Mouse (Mus musculus) CD4-positive, CD25-positive, alpha-beta regulatory T cell, adult 9 weeks (primary cell): ENCODE results near the gene Fbxw13. TPM values are rescaled to one million over a fixed set of nuclear protein-coding genes. Genes with fewer than 3 reads are reported as not detected.

Experiments used
- polyA plus RNA-seq: library from polyadenylated mRNA; unstranded; fragments of 100-300 nt; shearing (Covaris generic); gene quantifications from one replicate; pipeline ENCODE4 v1.2.1, GENCODE M21; 2017

Fbxw13 gene
- polyA plus RNA-seq, result not detected

GRCm38 (mm10) chr9:109195875-109196274 lies at the start of gene Fbxw13:
Gene Fbxw13, minus strand, starts transcription at chr9:109195975.

DNA sequence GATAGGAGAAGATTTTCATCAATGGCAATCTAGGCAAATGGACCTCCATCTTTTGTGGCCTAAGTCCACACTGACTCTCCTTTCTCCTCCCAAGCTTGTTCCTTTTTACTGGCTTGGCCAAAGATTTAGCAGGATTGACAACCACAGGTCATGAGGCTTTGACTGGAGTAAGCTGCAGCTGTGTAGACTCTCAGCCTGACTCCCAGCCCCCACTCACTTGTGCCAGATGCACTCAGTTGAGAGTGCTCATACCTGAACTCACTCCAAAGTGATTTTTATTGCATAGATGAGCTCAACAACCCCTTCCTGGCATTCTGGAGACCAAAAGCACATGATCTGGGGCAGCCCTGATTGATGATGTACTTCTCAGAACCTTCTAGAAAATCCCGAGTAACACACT lies 38.9 kb upstream of the Fbxw13 start, which contains the start of gene Fbxw20:
Gene Fbxw20, minus strand, starts transcription at position 101 of the 400 bp plus-strand sequence.

GRCm38 (mm10) chr9:109161941-109162340 lies 33.8 kb downstream of the Fbxw13 start, which contains the start of gene Fbxw21:
Gene Fbxw21, minus strand, starts transcription at chr9:109162041.

Other genes starting within 250 kb of the Fbxw13 start
- gene Col7a1, start 242.4 kb downstream of the Fbxw13 start, polyA plus RNA-seq, result 0.61 TPM
- not detected for gene Ucn2, start 210.0 kb downstream of the Fbxw13 start, polyA plus RNA-seq
- gene Pfkfb4, start 204.2 kb downstream of the Fbxw13 start, polyA plus RNA-seq, result 8.2 TPM
- 5,230 TPM for gene Shisa5, start 157.4 kb downstream of the Fbxw13 start, polyA plus RNA-seq
- gene Trex1, start 136.2 kb downstream of the Fbxw13 start, polyA plus RNA-seq, result 102 TPM
- gene Atrip, start 121.9 kb downstream of the Fbxw13 start, polyA plus RNA-seq, result 34.2 TPM
- gene Ccdc51, start 113.5 kb downstream of the Fbxw13 start, polyA plus RNA-seq, result 17.6 TPM
- gene Tma7, start 113.4 kb downstream of the Fbxw13 start, polyA plus RNA-seq, result 662 TPM
- gene Plxnb1, start 100.6 kb downstream of the Fbxw13 start, polyA plus RNA-seq, result 2.9 TPM
- not detected for gene Fbxw21, start 33.9 kb downstream of the Fbxw13 start, polyA plus RNA-seq
- not detected for gene Fbxw20, start 38.8 kb upstream of the Fbxw13 start, polyA plus RNA-seq
- not detected for gene Fbxw14, start 91.7 kb upstream of the Fbxw13 start, polyA plus RNA-seq
- gene Fbxw28, start 143.7 kb upstream of the Fbxw13 start, polyA plus RNA-seq, result not detected
- not detected for gene Fbxw22, start 208.3 kb upstream of the Fbxw13 start, polyA plus RNA-seq